Mouse (Mus musculus) liver, adult 2 months (tissue): ENCODE measurements at regions not wholly inside any gene's neighbourhood (a gene's known extent, or its start where the extent isn't known, plus 50 kb on each side); places are given as distances from the start of the nearest gene placed in this dataset.

Source experiments
- DNase-seq: peaks from one replicate; pipeline ENCODE4 v3.0.0-alpha.2; 2011; ENCODE audit warnings: low read depth, low spot score; ENCODE audit errors: extremely low read depth
- H3K27ac ChIP-seq: fragments of 200-500 bp; replicated peaks from 2 replicates; pipeline ENCODE4 v1.5.1; 2012; ENCODE audit warnings: low read depth, mild to moderate bottlenecking, control low read depth, inconsistent platforms, low read length; ENCODE audit not compliant: insufficient read depth
- H3K27me3 ChIP-seq: fragments of 200-500 bp; 2 replicates; pipeline ENCODE4 v1.6.1; 2012; ENCODE audit warnings: mild to moderate bottlenecking, moderate library complexity, low read length, inconsistent platforms; ENCODE audit not compliant: control insufficient read depth, insufficient read depth
- H3K36me3 ChIP-seq: fragments of 200-500 bp; 2 replicates; pipeline ENCODE4 v1.6.1; 2012; ENCODE audit warnings: low read length, inconsistent platforms; ENCODE audit not compliant: control insufficient read depth, insufficient read depth
- H3K4me1 ChIP-seq: fragments of 200-500 bp; 2 replicates; pipeline ENCODE4 v1.6.1; 2011; ENCODE audit warnings: low read length; ENCODE audit not compliant: control insufficient read depth, insufficient read depth
- H3K4me3 ChIP-seq: fragments of 200-500 bp; 2 replicates; pipeline ENCODE4 v1.5.1; 2011; ENCODE audit warnings: low read depth, mild to moderate bottlenecking, control low read depth, low read length, moderate library complexity; ENCODE audit not compliant: insufficient read depth
- H3K79me2 ChIP-seq: fragments of 200-500 bp; 2 replicates; pipeline ENCODE4 v1.6.1; 2012; ENCODE audit warnings: inconsistent platforms, mild to moderate bottlenecking, low read length, moderate library complexity; ENCODE audit not compliant: control insufficient read depth, insufficient read depth
- H3K9ac ChIP-seq: fragments of 200-500 bp; 2 replicates; pipeline ENCODE4 v1.6.1; 2012; ENCODE audit warnings: low read depth, mild to moderate bottlenecking, control low read depth, inconsistent platforms, low read length
- CTCF ChIP-seq: fragments of 200-500 bp; IDR thresholded peaks from 2 replicates; pipeline ENCODE4 v1.5.1; 2011; ENCODE audit warnings: low read depth, low read length, control low read depth
- POLR2A ChIP-seq: fragments of 200-500 bp; IDR thresholded peaks from 2 replicates; pipeline ENCODE4 v1.6.1; 2011; ENCODE audit warnings: low read length, control low read depth; ENCODE audit not compliant: insufficient read depth; ENCODE audit errors: extremely low read depth
- WGBS: fragments of 180-500 bp; shearing (Covaris S2); methylation state at CpG from one replicate; pipeline ENCODE4 v1.1.7; 2018; 5-methylcytosine and 5-hydroxymethylcytosine counted together

- no peak overlapping the region for H3K27ac ChIP-seq
- 26% methylated on average over 1 of the region's 1 CpGs for WGBS
- H3K27me3 ChIP-seq, result no peaks in the 10 kb centered on the region
- no peak overlapping the region for H3K4me3 ChIP-seq
- no peaks in the 10 kb centered on the region for H3K79me2 ChIP-seq
- H3K4me1 ChIP-seq, result no peaks in the 10 kb centered on the region
- no peaks in the 10 kb centered on the region for H3K36me3 ChIP-seq
- DNase-seq, result no peak
- TF ChIP-seq POLR2A (no peak), CTCF (no peak)
- H3K9ac ChIP-seq, result no peak overlapping the region
Measured at GRCm38 (mm10) chr14:106550150-106550549, 444.2 kb downstream of the Trim52 start.

- Histone ChIP-seq H3K27ac (no peak overlapping the region), H3K9ac (no peak overlapping the region), H3K4me3 (no peak overlapping the region), H3K79me2 (no peaks in the 10 kb centered on the region), H3K36me3 (no peaks in the 10 kb centered on the region), H3K4me1 (no peaks in the 10 kb centered on the region), H3K27me3 (no peaks in the 10 kb centered on the region)
- no peak for DNase-seq
- no peak for TF ChIP-seq POLR2A
- TF ChIP-seq CTCF, result no peak
- 58% methylated on average over 2 of the region's 2 CpGs for WGBS
Measured at GRCm38 (mm10) chr14:106579281-106579680, 473.3 kb downstream of the Trim52 start.

GRCm38 (mm10) chr14:106581886-106582285 lies 475.9 kb downstream of the Trim52 start:
- Histone ChIP-seq H3K79me2 (no peaks in the 10 kb centered on the region), H3K9ac (no peak overlapping the region), H3K4me3 (no peak overlapping the region), H3K36me3 (no peaks in the 10 kb centered on the region), H3K4me1 (no peaks in the 10 kb centered on the region), H3K27me3 (no peaks in the 10 kb centered on the region), H3K27ac (no peak overlapping the region)
- WGBS, result 79% methylated on average over 6 of the region's 6 CpGs
- TF ChIP-seq CTCF (no peak), POLR2A (no peak)
- DNase-seq, result no peak

- Histone ChIP-seq H3K36me3 (no peaks in the 10 kb centered on the region), H3K4me1 (no peaks in the 10 kb centered on the region), H3K9ac (no peak overlapping the region), H3K79me2 (no peaks in the 10 kb centered on the region), H3K4me3 (no peak overlapping the region), H3K27me3 (no peaks in the 10 kb centered on the region), H3K27ac (no peak overlapping the region)
- TF ChIP-seq CTCF (no peak), POLR2A (no peak)
- 84% methylated on average over 9 of the region's 9 CpGs for WGBS
- no peak for DNase-seq
Measured at GRCm38 (mm10) chr14:106593352-106593751, 487.4 kb downstream of the Trim52 start.

- no peak for DNase-seq
- 60% methylated on average over 3 of the region's 3 CpGs for WGBS
- no peak overlapping the region for H3K4me3 ChIP-seq
- H3K27me3 ChIP-seq, result no peaks in the 10 kb centered on the region
- H3K79me2 ChIP-seq, result no peaks in the 10 kb centered on the region
- H3K27ac ChIP-seq, result no peak overlapping the region
- no peak for TF ChIP-seq CTCF
- TF ChIP-seq POLR2A, result no peak
- no peak overlapping the region for H3K9ac ChIP-seq
- no peaks in the 10 kb centered on the region for H3K4me1 ChIP-seq
- no peaks in the 10 kb centered on the region for H3K36me3 ChIP-seq
Measured at GRCm38 (mm10) chr14:106593980-106594379, 488.0 kb downstream of the Trim52 start.

- WGBS, result 13% methylated on average over 3 of the region's 3 CpGs
- peak; percentile 15 for DNase-seq
- Histone ChIP-seq H3K79me2 (no peaks in the 10 kb centered on the region), H3K4me1 (no peaks in the 10 kb centered on the region), H3K4me3 (no peak overlapping the region), H3K9ac (no peak overlapping the region), H3K27me3 (no peaks in the 10 kb centered on the region), H3K27ac (no peak overlapping the region), H3K36me3 (no peaks in the 10 kb centered on the region)
- TF ChIP-seq POLR2A (no peak), CTCF (peak; percentile 42)
Measured at GRCm38 (mm10) chr14:106607041-106607440, 501.0 kb downstream of the Trim52 start.
